Mouse (Mus musculus): ENCODE results near the gene Cux2. TPM values are rescaled to one million over a fixed set of nuclear protein-coding genes. Genes with fewer than 3 reads are reported as not detected.

Cux2 gene
- polyA plus RNA-seq, 1 experiment from 2014 or later, result 2.5 TPM

- no peak for ATAC-seq (ENCODE audit: insufficient number of reproducible peaks, low FRiP score, low TSS enrichment, low read depth)
- WGBS, result 72% methylated on average over 5 of the region's 5 CpGs
- Histone ChIP-seq H3K27me3 (no peaks in the 10 kb centered on the region), H3K36me3 (peaks cover 61% of the 10 kb centered on the region), H3K9me3 (no peaks in the 10 kb centered on the region), H3K9ac (no peak overlapping the region), H3K4me1 (0 out of 2 replicates have a peak, but pooled peaks cover 20% of the 10 kb centered on the region), H3K4me2 (no peak overlapping the region), H3K27ac (no peak overlapping the region), H3K4me3 (no peak overlapping the region)
Measured at GRCm38 (mm10) chr5:121809667-121810224, 240.2 kb downstream of the Cux2 start.

GRCm38 (mm10) chr5:121808202-121808601, 241.7 kb downstream of the Cux2 start:
- peaks cover 59% of the 10 kb centered on the region for H3K36me3 ChIP-seq
- H3K27me3 ChIP-seq, result no peaks in the 10 kb centered on the region
- H3K4me1 ChIP-seq, result 0 out of 2 replicates have a peak, but pooled peaks cover 15% of the 10 kb centered on the region
- H3K4me2 ChIP-seq, result no peak overlapping the region
- no peak overlapping the region for H3K4me3 ChIP-seq
- no peak for ATAC-seq (ENCODE audit: insufficient number of reproducible peaks, low FRiP score, low TSS enrichment, low read depth)
- no peaks in the 10 kb centered on the region for H3K9me3 ChIP-seq
- H3K27ac ChIP-seq, result no peak overlapping the region
- 69% methylated on average over 2 of the region's 2 CpGs for WGBS
- H3K9ac ChIP-seq, result no peak overlapping the region

GRCm38 (mm10) chr5:121807186-121807585, 242.7 kb downstream of the Cux2 start:
- H3K36me3 ChIP-seq, result peaks cover 57% of the 10 kb centered on the region
- 0 out of 2 replicates have a peak, but pooled peaks cover 9% of the 10 kb centered on the region for H3K4me1 ChIP-seq
- no peak overlapping the region for H3K9ac ChIP-seq
- H3K27ac ChIP-seq, result peak overlapping the region; percentile 67
- H3K9me3 ChIP-seq, result no peaks in the 10 kb centered on the region
- 73% methylated on average over 3 of the region's 3 CpGs for WGBS
- no peak overlapping the region for H3K4me3 ChIP-seq
- ATAC-seq (ENCODE audit: insufficient number of reproducible peaks, low FRiP score, low TSS enrichment, low read depth), result no peak
- no peaks in the 10 kb centered on the region for H3K27me3 ChIP-seq
- H3K4me2 ChIP-seq, result no peak overlapping the region

Small RNAs within 50 kb of the gene (microRNA-seq; reads per million reads assigned to microRNA genes)
- 0.61 reads per million for gene Mir7031

Other genes starting within 250 kb of the Cux2 start
- 13.1 and 14.8 TPM in 2 replicates for gene Sh2b3, start 212.5 kb downstream of the Cux2 start, polyA plus RNA-seq (2015; fragmentation: Nextera tagmentation; extraction: Ambion mirVana)
- 28.0 and 29.0 TPM in 2 replicates for gene Pheta1, start 201.1 kb downstream of the Cux2 start, polyA plus RNA-seq (2015; fragmentation: Nextera tagmentation; extraction: Ambion mirVana)
- 6.5 and 27.8 TPM in 2 replicates for gene Myl2, start 50.8 kb upstream of the Cux2 start, polyA plus RNA-seq (2015; fragmentation: Nextera tagmentation; extraction: Ambion mirVana)
- gene Ccdc63, start 90.7 kb upstream of the Cux2 start, polyA plus RNA-seq (2015; fragmentation: Nextera tagmentation; extraction: Ambion mirVana), result 0.09 and 0.11 TPM in 2 replicates
- gene Ppp1cc, start 108.2 kb upstream of the Cux2 start, polyA plus RNA-seq (2015; fragmentation: Nextera tagmentation; extraction: Ambion mirVana), result 185 and 206 TPM in 2 replicates
- gene Hvcn1, start 156.7 kb upstream of the Cux2 start, polyA plus RNA-seq (2015; fragmentation: Nextera tagmentation; extraction: Ambion mirVana), result 8.8 and 11.5 TPM in 2 replicates
- gene Tctn1, start 214.4 kb upstream of the Cux2 start, polyA plus RNA-seq (2015; fragmentation: Nextera tagmentation; extraction: Ambion mirVana), result 5.7 and 6.0 TPM in 2 replicates
- gene Pptc7, start 234.3 kb upstream of the Cux2 start, polyA plus RNA-seq (2015; fragmentation: Nextera tagmentation; extraction: Ambion mirVana), result 6.8 and 7.9 TPM in 2 replicates